In genomic region chr6:13838677-13839344, GRCm38 (mm10) we compare ENCODE assay signal across 9 mouse cellular contexts. TPM values are rescaled to one million over a fixed set of nuclear protein-coding genes. Genes with fewer than 3 reads are reported as not detected.
DNase-seq lines count a peak whose midpoint lies in the region; ATAC-seq and TF ChIP-seq lines count a peak whose summit lies in the region.
"Had no signal": no experiment of that assay in that cellular context is flagged by ENCODE, and none has a peak within 500 bp of the region (broad histone marks: within the 10 kb centered on the region; RNA-seq: fewer than 3 reads in every experiment).

No protein-coding gene starts in this region.

- DNase-seq in A20 (ENCODE audit: low read depth, low spot score): peak; percentile 78
- DNase-seq in forebrain, embryonic 10.5 days (ENCODE audit: extremely low spot score, low spot score): peak; percentile 75
- DNase-seq in kidney, postnatal 14 days: peak; percentile 67
- DNase-seq in splenic B cell, adult 2 months (ENCODE audit: low read depth, low spot score): peak; percentile 42

- H3K4me3 ChIP-seq in bone marrow, adult 2 months (replicated peaks; ENCODE audit: control insufficient read depth, low read depth, low read length): peak overlapping the region; percentile 37
- H3K4me3 ChIP-seq in forebrain, embryonic 10.5 days: peak overlapping the region; percentile 68
- H3K4me3 ChIP-seq in heart, embryonic 14.5 days (ENCODE audit: control insufficient read depth in 1 of 2, insufficient read depth in 1 of 2, low read depth in 1 of 2, low read length in 2 of 2): peak overlapping the region; percentile 63 to 70
- H3K4me3 ChIP-seq in liver, embryonic 12.5 days: peak overlapping the region; percentile 57
- peak overlapping the region; percentile 51 for H3K4me3 ChIP-seq in myocyte

- no peak overlapping the region for H3K27ac ChIP-seq in bone marrow, adult 2 months (ENCODE audit: control insufficient read depth, insufficient read depth, low read depth, low read length, poor library complexity)
- peak overlapping the region; percentile 93 for H3K27ac ChIP-seq in forebrain, embryonic 10.5 days
- peak overlapping the region; percentile 81 to 84 for H3K27ac ChIP-seq in heart, embryonic 14.5 days (replicated peaks in 1 of 2; ENCODE audit: control insufficient read depth in 1 of 2, insufficient read depth in 1 of 2, low read depth in 2 of 2, low read length in 2 of 2)
- H3K27ac ChIP-seq in liver, embryonic 12.5 days: peak overlapping the region; percentile 41; the same call in 1 of the 2 replicates

- TF ChIP-seq POLR2A in bone marrow, adult 2 months (IDR thresholded peaks at IDR 0.05; ENCODE audit: borderline replicate concordance, control insufficient read depth, low read depth, low read length): no peak
- peak; percentile 86 for TF ChIP-seq POLR2A in myocyte (IDR thresholded peaks at IDR 0.05; ENCODE audit: insufficient read length, low read depth)

- no peaks in the 10 kb centered on the region for H3K79me2 ChIP-seq in myocyte (ENCODE audit: control insufficient read depth, insufficient read depth)

- no peaks in the 10 kb centered on the region for H3K36me3 ChIP-seq in forebrain, embryonic 10.5 days (replicated peaks)
- no peaks in the 10 kb centered on the region for H3K36me3 ChIP-seq in heart, embryonic 14.5 days (ENCODE audit: control insufficient read depth, insufficient read depth, low read length)
- no peaks in the 10 kb centered on the region for H3K36me3 ChIP-seq in liver, embryonic 12.5 days
- H3K36me3 ChIP-seq in myocyte (ENCODE audit: control insufficient read depth, insufficient read depth): no peaks in the 10 kb centered on the region
- H3K36me3 ChIP-seq in splenic B cell, adult 2 months (ENCODE audit: control insufficient read depth, insufficient read depth, low read length, poor library complexity, severe bottlenecking): no peaks in the 10 kb centered on the region
- H3K36me3 ChIP-seq: G1E had no signal

- WGBS in bone marrow, adult 2 months: under 1% methylated on average over 41 of the region's 41 CpGs
- under 1% methylated on average over 41 of the region's 41 CpGs for WGBS in forebrain, embryonic 10.5 days
- under 1% methylated on average over 41 of the region's 41 CpGs for WGBS in heart, embryonic 14.5 days
- WGBS in liver, embryonic 12.5 days (ENCODE audit: insufficient replicate concordance): 1% methylated on average over 41 of the region's 41 CpGs

- TF ChIP-seq CTCF in bone marrow, adult 2 months (IDR thresholded peaks at IDR 0.05; ENCODE audit: control insufficient read depth, insufficient read depth, low read length): no peak

- ATAC-seq in heart, embryonic 14.5 days (ENCODE audit: insufficient number of reproducible peaks, insufficient read depth, low FRiP score, low read depth): peak; percentile 78
- ATAC-seq in liver, embryonic 12.5 days: no peak

- peak overlapping the region; percentile 86 for H3K4me2 ChIP-seq in heart, embryonic 14.5 days (ENCODE audit: low read length)
- H3K4me2 ChIP-seq in liver, embryonic 12.5 days: peak overlapping the region; percentile 72
- peak overlapping the region; percentile 81 for H3K4me2 ChIP-seq in myocyte (ENCODE audit: low read depth)

- no peaks in the 10 kb centered on the region for H3K9me3 ChIP-seq in forebrain, embryonic 10.5 days
- H3K9me3 ChIP-seq in heart, embryonic 14.5 days (ENCODE audit: control insufficient read depth, low read length): no peaks in the 10 kb centered on the region
- no peaks in the 10 kb centered on the region for H3K9me3 ChIP-seq in liver, embryonic 12.5 days (replicated peaks)
- H3K9me3 ChIP-seq: G1E had no signal

- no peaks in the 10 kb centered on the region for H3K4me1 ChIP-seq in bone marrow, adult 2 months (ENCODE audit: control insufficient read depth, insufficient read depth, low read length)
- H3K4me1 ChIP-seq in forebrain, embryonic 10.5 days: peaks cover 21% of the 10 kb centered on the region
- peaks cover 0 to 4% of the 10 kb centered on the region in 2 experiments; a peak in 1 of 4 replicates for H3K4me1 ChIP-seq in heart, embryonic 14.5 days (ENCODE audit: control insufficient read depth in 2 of 2, insufficient read depth in 2 of 2, low read length in 2 of 2)
- H3K4me1 ChIP-seq in liver, embryonic 12.5 days: no peaks in the 10 kb centered on the region

- peaks cover 21% of the 10 kb centered on the region for H3K27me3 ChIP-seq in forebrain, embryonic 10.5 days (ENCODE audit: poor library complexity, severe bottlenecking)
- no peaks in the 10 kb centered on the region for H3K27me3 ChIP-seq in heart, embryonic 14.5 days (ENCODE audit: control insufficient read depth, insufficient read depth, low read length)
- H3K27me3 ChIP-seq in liver, embryonic 12.5 days (replicated peaks): peaks cover 43% of the 10 kb centered on the region
- no peaks in the 10 kb centered on the region for H3K27me3 ChIP-seq in myocyte (ENCODE audit: control insufficient read depth, insufficient read depth, insufficient read length)
- H3K27me3 ChIP-seq in splenic B cell, adult 2 months (ENCODE audit: control insufficient read depth, insufficient read depth, low read length, poor library complexity, severe bottlenecking): no peaks in the 10 kb centered on the region; the same call in 1 of the 2 replicates

- H3ac ChIP-seq in myocyte (ENCODE audit: control insufficient read depth, insufficient read length): peak overlapping the region; percentile 39

- H3K9ac ChIP-seq in heart, embryonic 14.5 days (ENCODE audit: low read length): peak overlapping the region; percentile 85
- H3K9ac ChIP-seq in liver, embryonic 12.5 days: peak overlapping the region; percentile 58

TF ChIP-seq in myocyte, 11 proteins besides CTCF, POLR2A, EP300 and RAD21:
- TF ChIP-seq POLR2AphosphoS2 (IDR thresholded peaks at IDR 0.05; ENCODE audit: insufficient read length, low read depth) (peak; percentile 79), SRF (IDR thresholded peaks at IDR 0.05; ENCODE audit: control insufficient read depth, insufficient read length, low read depth) (no peak), CEBPB (IDR thresholded peaks at IDR 0.05; ENCODE audit: insufficient read depth, poor library complexity, severe bottlenecking) (no peak)

RNA-seq across cellular contexts. Expression of gene Gpr85, which starts 0.9 kb away (rescaled TPM):
- 1.0 and 3.4 TPM in 2 replicates for polyA plus RNA-seq in bone marrow, adult 2 months (2011; ENCODE audit: insufficient read depth, insufficient read length, low replicate concordance, missing spikeins)
- 4.9 and 5.9 TPM in 2 replicates for polyA plus RNA-seq in forebrain, embryonic 10.5 days (2016; fragmentation: Nextera tagmentation; extraction: Ambion mirVana)
- polyA plus RNA-seq in heart, embryonic 14.5 days (2014; fragmentation: Nextera tagmentation; extraction: Ambion mirVana): 5.9 and 6.2 TPM in 2 replicates
- 1.5 and 1.9 TPM in 2 replicates for polyA plus RNA-seq in liver, embryonic 12.5 days (2016; fragmentation: Nextera tagmentation; extraction: Ambion mirVana)
- polyA plus RNA-seq in myocyte (2012; fragmentation: generic; extraction: Trizol): 1.5 TPM
- polyA plus RNA-seq: G1E had no signal

RNA-seq across cellular contexts. Expression of gene 2610001J05Rik, which starts 32.5 kb away (rescaled TPM):
- 25.1 and 47.9 TPM in 2 replicates for polyA plus RNA-seq in bone marrow, adult 2 months (2011; ENCODE audit: insufficient read depth, insufficient read length, low replicate concordance, missing spikeins)
- 98.0 and 99.4 TPM in 2 replicates for polyA plus RNA-seq in forebrain, embryonic 10.5 days (2016; fragmentation: Nextera tagmentation; extraction: Ambion mirVana)
- 94.3 and 102 TPM in 2 replicates for polyA plus RNA-seq in heart, embryonic 14.5 days (2014; fragmentation: Nextera tagmentation; extraction: Ambion mirVana)
- 48.9 and 51.9 TPM in 2 replicates for polyA plus RNA-seq in liver, embryonic 12.5 days (2016; fragmentation: Nextera tagmentation; extraction: Ambion mirVana)
- 50.4 TPM for polyA plus RNA-seq in myocyte (2012; fragmentation: generic; extraction: Trizol)
